Comparison of ENCODE assay signal across 20 mouse cellular contexts in the genomic region with DNA sequence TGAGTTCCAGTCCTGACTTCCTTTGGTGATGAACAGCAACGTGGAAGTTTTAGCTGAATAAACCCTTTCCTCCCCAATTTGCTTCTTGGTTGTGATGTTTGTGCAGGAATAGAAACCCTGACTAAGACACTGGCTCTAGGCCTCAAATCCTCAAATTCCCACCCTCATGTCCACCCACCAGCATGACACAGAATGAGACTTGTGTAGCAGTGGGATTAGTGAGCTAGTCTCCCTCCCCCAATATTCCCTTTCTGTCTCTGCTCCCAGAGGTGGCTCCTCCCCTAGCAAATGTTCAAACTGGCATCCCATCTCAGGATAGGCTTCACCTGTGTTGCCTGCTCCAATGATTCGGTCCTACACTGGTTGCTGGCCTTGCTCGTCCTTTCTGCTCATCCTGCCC.
"Had no signal": no experiment of that assay in that cellular context is flagged by ENCODE, and none has a peak within 500 bp of the region (broad histone marks: within the 10 kb centered on the region; RNA-seq: fewer than 3 reads in every experiment).

No protein-coding gene starts in this region.

- H3K4me3 ChIP-seq: limb, embryonic 10.5 days; limb, embryonic 13.5 days; liver, embryonic 12.5 days; liver, embryonic 15.5 days; lung, embryonic 15.5 days; megakaryocyte, embryonic 14.5 days; midbrain, embryonic 10.5 days; midbrain, embryonic 13.5 days; myocyte; neural tube, embryonic 13.5 days had no signal

- H3K27ac ChIP-seq: limb, embryonic 10.5 days; limb, embryonic 13.5 days; liver, embryonic 12.5 days; liver, embryonic 15.5 days; lung, embryonic 15.5 days; midbrain, embryonic 10.5 days; midbrain, embryonic 13.5 days; neural tube, embryonic 13.5 days; stomach, postnatal 0 days had no signal

- ATAC-seq: liver, embryonic 12.5 days; midbrain, embryonic 13.5 days; midbrain, embryonic 16.5 days had no signal

- H3K9ac ChIP-seq: limb, embryonic 13.5 days; liver, embryonic 12.5 days; liver, embryonic 15.5 days; lung, embryonic 15.5 days; midbrain, embryonic 13.5 days; neural tube, embryonic 13.5 days had no signal

- H3K4me2 ChIP-seq: limb, embryonic 13.5 days; liver, embryonic 12.5 days; liver, embryonic 15.5 days; lung, embryonic 15.5 days; midbrain, embryonic 13.5 days; neural tube, embryonic 13.5 days had no signal

- H3K36me3 ChIP-seq: limb, embryonic 10.5 days; limb, embryonic 13.5 days; liver, embryonic 12.5 days; liver, embryonic 15.5 days; lung, embryonic 15.5 days; midbrain, embryonic 10.5 days; midbrain, embryonic 13.5 days; neural tube, embryonic 13.5 days had no signal

- H3K27me3 ChIP-seq: limb, embryonic 13.5 days; liver, embryonic 12.5 days; liver, embryonic 15.5 days; lung, embryonic 15.5 days; megakaryocyte, embryonic 14.5 days; midbrain, embryonic 13.5 days; neural tube, embryonic 13.5 days had no signal

- H3K9me3 ChIP-seq: limb, embryonic 10.5 days; limb, embryonic 13.5 days; liver, embryonic 12.5 days; liver, embryonic 15.5 days; lung, embryonic 15.5 days; midbrain, embryonic 10.5 days; midbrain, embryonic 13.5 days; neural tube, embryonic 13.5 days had no signal

- DNase-seq: kidney, postnatal 14 days; kidney, postnatal 4 days; liver; lung, adult 18-20 months; lung, postnatal 10 days; lung, postnatal 36 days; retina, postnatal 1 day; thymus, postnatal 25 days had no signal

- H3K4me1 ChIP-seq: liver, embryonic 12.5 days; liver, embryonic 15.5 days; megakaryocyte, embryonic 14.5 days; midbrain, embryonic 13.5 days had no signal
